Mouse (Mus musculus) liver, adult 2 months (tissue): ENCODE data around the gene Naa40. TPM values are rescaled to one million over a fixed set of nuclear protein-coding genes. Genes with fewer than 3 reads are reported as not detected.
A peak's percentile ranks its signal among the peaks of the same experiment; 100 is the strongest.

Experiments
- DNase-seq: peaks from one replicate; pipeline ENCODE4 v3.0.0-alpha.2; 2011; ENCODE audit warnings: low read depth, low spot score; ENCODE audit errors: extremely low read depth
- H3K27ac ChIP-seq: fragments of 200-500 bp; replicated peaks from 2 replicates; pipeline ENCODE4 v1.5.1; 2012; ENCODE audit warnings: low read depth, mild to moderate bottlenecking, control low read depth, inconsistent platforms, low read length; ENCODE audit not compliant: insufficient read depth
- H3K27me3 ChIP-seq: fragments of 200-500 bp; 2 replicates; pipeline ENCODE4 v1.6.1; 2012; ENCODE audit warnings: mild to moderate bottlenecking, moderate library complexity, low read length, inconsistent platforms; ENCODE audit not compliant: control insufficient read depth, insufficient read depth
- H3K36me3 ChIP-seq: fragments of 200-500 bp; 2 replicates; pipeline ENCODE4 v1.6.1; 2012; ENCODE audit warnings: low read length, inconsistent platforms; ENCODE audit not compliant: control insufficient read depth, insufficient read depth
- H3K4me1 ChIP-seq: fragments of 200-500 bp; 2 replicates; pipeline ENCODE4 v1.6.1; 2011; ENCODE audit warnings: low read length; ENCODE audit not compliant: control insufficient read depth, insufficient read depth
- H3K4me3 ChIP-seq: fragments of 200-500 bp; 2 replicates; pipeline ENCODE4 v1.5.1; 2011; ENCODE audit warnings: low read depth, mild to moderate bottlenecking, control low read depth, low read length, moderate library complexity; ENCODE audit not compliant: insufficient read depth
- H3K79me2 ChIP-seq: fragments of 200-500 bp; 2 replicates; pipeline ENCODE4 v1.6.1; 2012; ENCODE audit warnings: inconsistent platforms, mild to moderate bottlenecking, low read length, moderate library complexity; ENCODE audit not compliant: control insufficient read depth, insufficient read depth
- H3K9ac ChIP-seq: fragments of 200-500 bp; 2 replicates; pipeline ENCODE4 v1.6.1; 2012; ENCODE audit warnings: low read depth, mild to moderate bottlenecking, control low read depth, inconsistent platforms, low read length
- CTCF ChIP-seq: fragments of 200-500 bp; IDR thresholded peaks from 2 replicates; pipeline ENCODE4 v1.5.1; 2011; ENCODE audit warnings: low read depth, low read length, control low read depth
- POLR2A ChIP-seq: fragments of 200-500 bp; IDR thresholded peaks from 2 replicates; pipeline ENCODE4 v1.6.1; 2011; ENCODE audit warnings: low read length, control low read depth; ENCODE audit not compliant: insufficient read depth; ENCODE audit errors: extremely low read depth
- WGBS: fragments of 180-500 bp; shearing (Covaris S2); methylation state at CpG from one replicate; pipeline ENCODE4 v1.1.7; 2018; 5-methylcytosine and 5-hydroxymethylcytosine counted together
- polyA plus RNA-seq: library from polyadenylated mRNA; depleted of rRNA; stranded (reverse); fragments of >200 nt; gene quantifications from 2 replicates; pipeline ENCODE4 v1.2.3, GENCODE M21; 2012; rRNA removed
- total RNA-seq: library from RNA; depleted of rRNA; stranded (reverse); fragments of >200 nt; gene quantifications from 2 replicates; pipeline ENCODE4 v1.2.3, GENCODE M21; 2014; rRNA removed

Naa40 gene
- total RNA-seq: 5.3 and 7.1 TPM in 2 replicates
- polyA plus RNA-seq: 6.1 and 9.7 TPM in 2 replicates

DNA sequence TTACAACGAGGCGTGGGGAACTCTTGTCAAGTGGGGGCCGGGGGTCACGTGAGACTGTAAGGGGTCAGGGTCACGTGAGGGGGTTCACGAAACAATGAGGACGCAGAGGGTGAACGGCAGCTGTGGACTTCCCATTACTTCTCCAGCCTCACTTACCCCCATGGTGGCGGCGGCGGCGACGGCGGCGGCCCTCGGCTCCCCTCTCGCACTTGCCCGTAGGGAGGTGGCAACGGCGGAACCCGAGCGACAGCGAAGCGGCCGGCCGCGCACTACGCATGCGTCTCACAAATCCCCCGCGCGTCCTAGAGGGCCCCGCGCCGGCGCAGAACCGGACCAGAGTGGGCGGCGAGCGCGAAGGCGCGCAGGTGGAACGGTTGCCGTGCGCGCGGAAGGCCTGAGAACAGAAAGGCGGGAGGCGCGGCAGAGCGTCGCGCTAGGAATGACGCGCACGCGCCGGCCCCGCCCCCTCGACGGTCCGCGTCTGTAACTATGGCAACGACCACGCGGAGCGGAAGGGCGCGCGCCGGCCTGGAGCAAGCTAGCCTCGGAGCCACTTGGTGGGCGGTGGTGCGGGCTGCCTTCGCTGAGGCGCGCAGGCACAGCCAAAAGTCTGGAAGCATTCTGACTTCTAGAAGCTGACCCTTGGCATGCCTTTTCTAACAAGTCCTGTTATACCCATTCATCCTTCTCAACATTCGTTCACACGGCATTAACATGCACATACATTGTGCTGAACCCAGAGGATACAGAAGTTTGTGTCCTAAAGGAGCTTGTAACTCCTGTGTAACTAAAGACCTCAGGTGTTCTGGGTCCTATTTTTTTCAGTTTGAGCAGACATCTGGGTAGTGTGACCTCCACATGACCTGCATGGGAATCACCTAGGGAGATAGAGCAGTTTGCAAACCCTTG lies at the start of gene Naa40:
Gene Naa40, minus strand, starts transcription at position 402 of the 909 bp plus-strand sequence.
- H3K4me3 ChIP-seq: peak within 1 kb of the TSS; percentile 87
- H3K9ac ChIP-seq: peak within 1 kb of the TSS; percentile 95
- no peaks in the 10 kb centered on the region for H3K36me3 ChIP-seq
- H3K79me2 ChIP-seq: 0 out of 2 replicates have a peak, but pooled peaks cover 3% of the 10 kb centered on the region
- H3K4me1 ChIP-seq: peaks cover 5% of the 10 kb centered on the region; the same call in 1 of the 2 replicates
- under 1% methylated on average over 80 of the region's 80 CpGs for WGBS
- peak; percentile 68 for DNase-seq
- H3K27ac ChIP-seq: peak within 1 kb of the TSS; percentile 45; the same call in 1 of the 2 replicates
- TF ChIP-seq CTCF: no peak
- no peak for TF ChIP-seq POLR2A
- H3K27me3 ChIP-seq: no peaks in the 10 kb centered on the region

DNA sequence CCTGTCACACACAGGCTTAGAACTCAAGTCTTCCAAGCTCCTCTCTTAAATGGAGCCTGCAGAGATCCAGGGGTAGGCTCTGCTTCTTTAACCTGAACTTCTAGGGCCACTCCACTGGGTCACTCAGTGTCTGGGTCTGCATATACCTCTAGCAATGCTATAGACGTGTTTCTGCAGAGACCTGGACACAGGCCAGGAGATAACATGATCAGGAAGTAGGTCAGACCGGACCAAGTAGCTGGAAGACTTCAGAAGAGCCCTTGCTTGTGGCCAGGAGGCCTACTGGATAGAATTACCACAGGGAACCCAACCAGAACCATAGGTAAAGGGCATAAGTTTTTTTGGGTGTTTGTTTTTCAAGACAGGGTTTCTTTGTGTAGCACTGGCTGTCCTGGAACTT lies 48.8 kb upstream of the Naa40 start:
- WGBS: 32% methylated on average over 2 of the region's 2 CpGs
- H3K9ac ChIP-seq: no peak overlapping the region
- H3K36me3 ChIP-seq: peaks cover 15% of the 10 kb centered on the region
- TF ChIP-seq POLR2A (no peak), CTCF (no peak)
- no peak overlapping the region for H3K27ac ChIP-seq
- no peak overlapping the region for H3K4me3 ChIP-seq
- H3K79me2 ChIP-seq: peaks cover 11% of the 10 kb centered on the region; the same call in 1 of the 2 replicates
- H3K27me3 ChIP-seq: no peaks in the 10 kb centered on the region
- H3K4me1 ChIP-seq: peaks cover 5% of the 10 kb centered on the region; the same call in 1 of the 2 replicates
- DNase-seq: no peak

DNA sequence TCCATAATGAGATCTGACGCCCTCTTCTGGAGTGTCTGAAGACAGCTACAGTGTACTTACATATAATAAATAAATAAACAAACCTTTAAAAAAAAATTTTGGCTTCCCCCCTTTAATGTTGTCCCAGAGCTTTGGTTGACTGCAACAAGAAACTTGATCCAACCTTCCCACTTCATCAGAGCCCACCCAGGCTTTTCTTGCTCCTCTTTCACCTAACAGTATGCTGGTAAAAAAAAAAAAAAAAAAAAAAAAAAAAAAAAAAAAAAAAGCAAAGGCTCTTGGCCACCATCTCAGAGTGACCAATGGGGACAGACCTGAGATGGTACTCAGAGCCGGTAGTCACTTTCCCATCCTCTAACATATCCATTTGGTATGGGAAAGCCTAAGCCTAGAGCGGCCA lies 47.3 kb upstream of the Naa40 start:
- WGBS: 89% methylated on average over 3 of the region's 3 CpGs

DNA sequence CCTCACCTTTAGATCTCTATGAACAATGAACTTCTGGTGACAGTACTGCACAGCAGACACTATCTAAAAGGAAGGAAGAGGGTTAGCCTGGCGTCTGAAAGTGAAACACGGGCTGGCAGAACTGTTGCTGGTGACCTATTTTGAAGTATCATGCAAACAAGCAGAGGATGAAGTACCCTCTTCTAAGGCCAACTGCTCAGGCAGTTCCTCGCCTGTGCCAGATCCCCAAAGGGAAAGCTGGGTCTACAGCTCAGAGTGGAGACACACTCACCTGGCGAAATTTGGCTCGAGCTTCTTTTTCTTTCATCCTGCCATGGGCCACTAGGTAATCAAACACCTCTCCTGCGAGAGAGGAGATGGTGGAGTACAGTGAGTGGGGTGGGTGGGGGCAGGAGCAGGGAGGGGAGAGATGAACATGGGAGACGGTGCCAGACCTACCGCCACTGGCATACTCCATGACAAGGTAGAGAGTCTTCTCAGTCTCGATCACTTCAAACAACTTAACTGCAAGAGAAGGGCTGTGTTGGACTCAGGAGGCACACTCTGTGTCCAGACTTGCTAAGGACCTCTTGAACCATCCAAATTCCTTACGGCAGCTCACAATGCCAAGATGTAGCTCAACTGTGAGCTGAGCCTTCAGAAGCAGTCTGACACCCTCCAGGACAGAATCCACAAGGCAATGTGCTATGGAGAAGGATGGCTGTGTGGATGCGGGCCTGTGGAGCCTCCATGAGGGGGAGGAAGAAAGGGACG lies 45.8 kb upstream of the Naa40 start:
- Histone ChIP-seq H3K4me3 (no peak overlapping the region), H3K27ac (no peak overlapping the region), H3K36me3 (peaks cover 33% of the 10 kb centered on the region), H3K27me3 (no peaks in the 10 kb centered on the region), H3K79me2 (0 out of 2 replicates have a peak, but pooled peaks cover 4% of the 10 kb centered on the region), H3K9ac (no peak overlapping the region), H3K4me1 (no peaks in the 10 kb centered on the region)
- 86% methylated on average over 12 of the region's 12 CpGs for WGBS
- no peak for TF ChIP-seq POLR2A
- no peak for TF ChIP-seq CTCF
- no peak for DNase-seq

More for the DNA sequence above, 47.3 kb upstream of the Naa40 start:
- Histone ChIP-seq H3K9ac (no peak overlapping the region), H3K27me3 (no peaks in the 10 kb centered on the region), H3K4me3 (no peak overlapping the region), H3K4me1 (no peaks in the 10 kb centered on the region), H3K36me3 (peaks cover 29% of the 10 kb centered on the region), H3K79me2 (peaks cover 4% of the 10 kb centered on the region; the same call in 1 of the 2 replicates), H3K27ac (no peak overlapping the region)
- no peak for DNase-seq
- TF ChIP-seq CTCF (no peak), POLR2A (no peak)

DNA sequence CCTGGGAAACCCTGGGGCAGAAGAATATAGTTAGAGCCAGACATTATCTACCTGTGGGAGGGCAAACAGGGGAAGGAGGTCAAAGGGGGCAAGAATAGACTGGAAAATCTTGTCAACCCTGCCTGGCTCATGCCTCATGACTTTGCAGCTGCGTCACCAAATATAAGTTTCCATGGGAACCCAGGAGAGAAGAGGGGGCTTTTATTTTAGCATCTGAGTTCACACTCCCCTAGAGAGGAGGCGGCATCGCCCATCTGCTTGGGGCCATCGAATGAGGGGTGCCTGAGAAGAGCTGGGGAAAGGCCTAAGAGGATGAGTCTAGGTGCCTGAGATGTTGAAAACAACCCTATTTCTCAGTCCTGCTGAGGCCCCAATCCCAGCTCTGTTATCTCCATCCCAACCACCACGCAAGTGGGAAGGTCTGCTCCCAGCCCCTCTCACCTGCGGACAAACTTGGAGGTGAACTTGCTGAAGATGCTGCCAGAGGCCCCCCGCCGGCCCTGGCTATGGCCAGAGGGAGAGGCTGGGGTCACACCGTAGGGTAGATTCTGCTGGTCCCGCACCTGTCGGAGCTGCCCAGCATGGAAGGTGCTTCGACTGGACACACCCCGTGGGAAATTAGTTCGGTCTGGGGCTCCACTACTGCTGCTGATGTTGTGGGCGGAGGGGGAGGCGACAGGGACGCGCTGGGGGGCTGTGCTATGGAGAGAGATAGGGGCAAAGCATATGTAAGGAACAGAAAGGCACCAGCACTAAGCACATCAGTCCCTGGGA lies 39.8 kb upstream of the Naa40 start:
- Histone ChIP-seq H3K79me2 (no peaks in the 10 kb centered on the region), H3K27me3 (no peaks in the 10 kb centered on the region), H3K9ac (no peak overlapping the region), H3K4me3 (no peak overlapping the region), H3K36me3 (peaks cover 29% of the 10 kb centered on the region), H3K27ac (no peak overlapping the region), H3K4me1 (no peaks in the 10 kb centered on the region)
- no peak for DNase-seq
- TF ChIP-seq CTCF: no peak
- TF ChIP-seq POLR2A: no peak
- WGBS: 92% methylated on average over 18 of the region's 18 CpGs
